Mouse (Mus musculus) cerebellum, adult 8-10 months (tissue): ENCODE data around the gene Gdpd4.

Experiments
- DNase-seq: peaks from one replicate; pipeline ENCODE4 v3.0.0; 2022

Gene Gdpd4

DNA sequence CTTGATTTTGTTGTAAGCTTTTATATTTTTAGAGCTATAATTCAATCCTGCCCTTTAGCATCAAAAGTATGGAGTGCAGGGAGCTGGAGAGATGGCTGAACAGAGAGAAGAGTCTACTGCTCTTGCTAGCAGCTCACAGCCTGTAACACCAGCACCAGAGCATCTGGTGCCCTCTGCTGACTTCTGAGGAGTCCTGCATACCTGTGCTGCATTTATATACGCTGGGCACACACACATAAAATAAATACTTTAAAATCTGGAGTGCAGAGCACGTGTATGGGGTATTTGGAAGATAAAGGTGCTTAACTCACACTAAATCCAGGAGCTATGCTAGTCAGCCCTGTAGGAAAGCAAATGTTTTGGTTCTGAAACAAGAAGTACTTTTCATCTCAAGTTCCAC lies 166.6 kb downstream of the Gdpd4 start:
- no peak for DNase-seq

DNA sequence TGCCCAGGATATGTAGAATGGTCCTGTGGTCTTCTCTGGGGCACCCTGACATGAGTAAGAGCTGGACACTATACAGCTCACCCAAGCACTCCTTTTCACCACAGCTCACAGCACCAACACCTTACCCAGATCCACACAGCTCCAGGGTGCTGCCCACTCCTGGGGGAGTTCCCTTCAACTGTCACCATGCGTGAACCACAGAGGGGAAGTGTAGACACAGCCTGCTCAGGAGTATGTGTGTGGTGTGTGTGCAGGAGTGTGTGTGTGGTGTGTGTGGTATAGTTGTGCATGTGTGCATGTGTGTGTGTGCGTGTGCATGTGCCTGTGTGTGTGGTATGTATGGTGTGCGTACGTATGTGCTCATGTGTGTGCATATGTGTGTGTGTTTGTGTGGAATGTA lies 176.1 kb downstream of the Gdpd4 start:
- DNase-seq = no peak

DNA sequence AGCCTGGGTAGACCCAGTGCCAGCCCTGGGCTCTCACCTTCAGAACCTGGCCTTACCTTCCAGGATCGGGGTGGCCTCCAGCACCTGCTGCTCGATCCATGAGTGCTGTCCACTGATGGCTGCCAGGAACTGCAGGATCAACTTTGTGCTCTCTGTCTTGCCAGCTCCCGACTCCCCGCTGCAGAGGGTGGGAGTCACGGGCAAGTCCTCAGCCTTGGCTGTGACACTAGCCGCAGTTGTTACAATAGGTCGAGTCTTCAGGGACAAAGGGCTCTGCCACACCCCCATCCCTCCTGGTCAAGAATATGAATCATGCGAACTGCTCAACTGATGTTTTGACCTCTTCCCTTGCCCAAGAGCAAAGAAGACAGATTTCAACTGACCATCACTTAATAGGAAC lies 177.8 kb downstream of the Gdpd4 start:
- DNase-seq = no peak
